Mouse (Mus musculus) embryonic fibroblast, embryonic 13.5 days (primary cell): Measurements from ENCODE around the gene Cenpo. TPM values are rescaled to one million over a fixed set of nuclear protein-coding genes. Genes with fewer than 3 reads are reported as not detected.

Experiments used
- H3K27ac ChIP-seq: 2 replicates; pipeline ENCODE4 v1.5.1; 2012; ENCODE audit warnings: low read length, control low read depth, inconsistent platforms; ENCODE audit not compliant: insufficient read depth
- H3K4me1 ChIP-seq: 2 replicates; pipeline ENCODE4 v1.6.1; 2011; ENCODE audit warnings: low read length; ENCODE audit not compliant: control insufficient read depth, insufficient read depth
- H3K4me3 ChIP-seq: 2 replicates; pipeline ENCODE4 v1.5.1; 2011; ENCODE audit warnings: mild to moderate bottlenecking, control low read depth, low read length; ENCODE audit not compliant: insufficient read depth
- CTCF ChIP-seq: IDR thresholded peaks from 2 replicates; pipeline ENCODE4 v1.5.1; 2011; ENCODE audit warnings: mild to moderate bottlenecking, control low read depth, low read length, moderate library complexity, borderline replicate concordance; ENCODE audit not compliant: insufficient read depth
- POLR2A ChIP-seq: IDR thresholded peaks from 2 replicates; pipeline ENCODE4 v1.6.1; 2011; ENCODE audit warnings: low read depth, mild to moderate bottlenecking, control low read depth, low read length, moderate library complexity
- polyA plus RNA-seq: library from polyadenylated mRNA; stranded (reverse); fragments of >200 nt; gene quantifications from 2 replicates; pipeline ENCODE4 v1.2.4, GENCODE M21; 2011; ENCODE audit warnings: low read depth; ENCODE audit not compliant: missing spikeins, insufficient read length

Cenpo gene
- polyA plus RNA-seq, 1 experiment: 14.8 TPM

- H3K4me3 ChIP-seq: no peak overlapping the region
- TF ChIP-seq CTCF (no peak), POLR2A (no peak)
- H3K4me1 ChIP-seq: no peaks in the 10 kb centered on the region
- no peak overlapping the region for H3K27ac ChIP-seq
Measured at GRCm38 (mm10) chr12:4151969-4152368, 82.1 kb downstream of the Cenpo start.

DNA sequence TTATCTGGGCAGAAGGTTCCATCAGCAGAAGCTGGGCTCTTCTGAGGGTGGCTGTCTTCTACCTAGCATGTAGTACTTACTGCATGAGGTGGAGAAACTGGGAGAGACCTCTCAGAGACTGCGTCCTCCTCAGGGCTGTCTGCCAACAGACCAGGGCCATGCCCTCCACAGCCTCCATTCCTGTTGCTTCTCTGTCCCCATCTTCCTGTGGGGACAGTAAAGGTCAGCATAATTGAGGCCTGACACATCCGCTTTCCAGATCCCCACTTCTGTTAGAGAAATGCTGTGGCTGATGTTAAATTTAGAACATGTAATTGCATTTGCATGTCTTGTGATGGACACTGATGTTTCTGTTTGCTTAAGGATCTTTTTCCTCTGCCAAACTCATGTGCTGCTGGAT is 83.2 kb downstream of the Cenpo start:
- no peak for TF ChIP-seq CTCF

More for the DNA sequence above, 83.2 kb downstream of the Cenpo start:
- Histone ChIP-seq H3K4me3 (no peak overlapping the region), H3K27ac (no peak overlapping the region), H3K4me1 (no peaks in the 10 kb centered on the region)

Other genes starting within 250 kb of the Cenpo start
- 2.0 and 2.1 TPM in 2 replicates for gene Efr3b, start 195.4 kb downstream of the Cenpo start, polyA plus RNA-seq
- gene Dnajc27, start 151.7 kb downstream of the Cenpo start, polyA plus RNA-seq: 3.9 and 6.1 TPM in 2 replicates
- gene Adcy3, start 101.2 kb downstream of the Cenpo start, polyA plus RNA-seq: 21.9 and 22.0 TPM in 2 replicates
- 3.5 and 4.1 TPM in 2 replicates for gene Ptrhd1, start 267 bp downstream of the Cenpo start, polyA plus RNA-seq
- 15.3 and 24.6 TPM in 2 replicates for gene Ncoa1, start 242.9 kb upstream of the Cenpo start, polyA plus RNA-seq